Mouse (Mus musculus): ENCODE measurements around the gene Nfib.

DNA sequence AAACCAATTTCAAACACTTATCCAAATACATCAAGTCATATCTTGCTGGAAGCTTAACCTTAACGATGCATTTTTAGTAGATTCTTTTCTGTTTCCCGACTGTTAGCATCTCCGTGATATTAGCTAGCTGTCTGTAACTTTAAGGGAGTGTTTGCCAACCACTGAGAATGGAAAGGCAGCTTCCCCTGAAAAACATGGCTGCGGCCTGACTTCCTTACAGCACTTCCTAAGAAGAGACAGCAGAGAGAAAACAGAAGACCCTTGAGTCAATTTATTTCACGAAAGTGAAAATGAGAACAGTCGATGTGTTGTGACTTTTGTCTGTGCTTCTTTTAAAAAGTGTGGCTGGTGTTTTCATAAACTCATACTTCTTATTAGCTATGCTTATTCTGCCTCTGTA, 222.3 kb downstream of the Nfib start:
- TF ChIP-seq POLR2A (IDR thresholded peaks at IDR 0.05; ENCODE audit: borderline replicate concordance, extremely low read depth, insufficient read depth, insufficient read length, poor library complexity, severe bottlenecking) (no peak), CTCF (IDR thresholded peaks at IDR 0.05; ENCODE audit: borderline replicate concordance, extremely low read depth, insufficient read depth, insufficient read length) (no peak)
